Mouse (Mus musculus) cerebellum, adult 8-10 months (tissue): ENCODE measurements around the gene Cdc45.
A peak's percentile ranks its signal among the peaks of the same experiment; 100 is the strongest.
"Not testable (repeated sequence)": the region's sequence is repeated elsewhere in the genome, so short reads cannot be mapped to it uniquely, and the experiment has no call there.

Experiments
- DNase-seq: peaks from one replicate; pipeline ENCODE4 v3.0.0; 2022

Gene Cdc45

GRCm38 (mm10) chr16:18811468-18812384 is at the start of gene Cdc45, which contains the start of gene Ufd1:
Cdc45 (minus strand) TSS chr16:18811987.
Ufd1 (plus strand) TSS chr16:18811779.
- DNase-seq, result peak; percentile 80

DNA sequence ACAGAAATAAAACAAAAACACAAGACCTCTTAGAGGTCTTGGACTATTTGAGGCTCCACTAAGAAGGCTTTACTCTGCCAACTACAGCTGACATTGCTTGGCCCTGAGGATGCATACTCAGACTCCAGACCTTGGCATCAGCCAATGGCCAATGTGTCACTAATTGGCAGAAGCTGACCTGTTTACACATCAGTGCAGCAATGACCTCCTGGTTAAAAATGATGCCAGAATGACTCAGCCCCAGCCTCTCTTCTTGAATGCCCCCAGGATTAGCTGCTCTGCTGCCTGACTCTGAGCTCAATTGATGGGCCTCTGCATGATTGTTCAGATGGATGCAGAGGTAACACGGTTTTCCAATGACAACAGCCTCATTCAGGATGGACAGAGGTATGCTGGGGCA is 48.4 kb upstream of the Cdc45 start:
- DNase-seq, result no peak

DNA sequence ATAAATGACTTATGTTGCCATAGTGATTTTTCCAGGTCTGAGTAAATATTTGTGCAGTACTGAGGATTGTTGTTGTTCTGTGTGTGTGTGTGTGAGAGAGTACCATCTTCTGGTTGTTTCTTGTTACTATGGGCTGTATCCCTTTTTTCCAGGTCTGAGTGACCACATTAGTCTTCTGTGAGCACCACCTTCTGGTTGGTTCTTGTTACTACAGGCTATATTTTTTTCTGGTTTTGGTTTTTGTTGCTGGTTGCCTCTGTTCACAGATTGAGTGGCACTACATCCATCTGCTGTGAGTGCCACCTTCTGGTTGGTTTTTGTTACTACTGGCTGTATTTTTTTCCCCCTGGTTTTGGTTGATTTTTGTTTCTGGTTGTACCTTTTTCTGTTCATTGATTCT is 46.8 kb upstream of the Cdc45 start:
- DNase-seq, result peak; percentile 78

DNA sequence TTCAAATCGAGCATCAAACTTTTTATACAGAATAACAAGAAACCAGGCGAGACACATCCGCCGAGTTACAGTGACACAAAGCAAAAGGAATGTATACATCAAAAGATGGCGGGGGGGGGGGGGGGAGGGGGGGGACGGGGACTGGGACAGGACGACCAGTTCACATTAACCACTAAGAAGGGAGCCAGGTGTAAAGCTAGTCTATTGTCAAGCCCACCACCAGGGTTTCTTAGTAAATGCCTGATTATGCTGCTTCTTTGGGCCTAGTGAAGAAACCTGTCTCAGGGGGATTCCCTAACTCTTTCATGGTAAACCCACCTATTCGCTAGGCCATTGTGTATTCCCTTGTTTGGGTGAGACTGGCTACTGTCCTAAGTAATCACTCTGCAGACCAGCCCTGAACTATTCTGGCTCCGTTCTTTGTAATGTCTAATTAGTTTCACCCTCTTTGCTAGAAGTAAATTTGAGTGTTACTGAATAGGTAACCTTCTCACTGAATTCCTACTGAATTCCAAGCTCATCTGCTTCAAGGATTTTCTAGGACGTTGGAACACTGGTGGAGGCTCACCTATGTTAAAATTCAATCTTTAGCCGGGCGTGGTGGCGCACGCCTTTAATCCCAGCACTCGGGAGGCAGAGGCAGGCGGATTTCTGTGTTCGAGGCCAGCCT is 37.9 kb upstream of the Cdc45 start:
- not testable (repeated sequence) for DNase-seq

DNA sequence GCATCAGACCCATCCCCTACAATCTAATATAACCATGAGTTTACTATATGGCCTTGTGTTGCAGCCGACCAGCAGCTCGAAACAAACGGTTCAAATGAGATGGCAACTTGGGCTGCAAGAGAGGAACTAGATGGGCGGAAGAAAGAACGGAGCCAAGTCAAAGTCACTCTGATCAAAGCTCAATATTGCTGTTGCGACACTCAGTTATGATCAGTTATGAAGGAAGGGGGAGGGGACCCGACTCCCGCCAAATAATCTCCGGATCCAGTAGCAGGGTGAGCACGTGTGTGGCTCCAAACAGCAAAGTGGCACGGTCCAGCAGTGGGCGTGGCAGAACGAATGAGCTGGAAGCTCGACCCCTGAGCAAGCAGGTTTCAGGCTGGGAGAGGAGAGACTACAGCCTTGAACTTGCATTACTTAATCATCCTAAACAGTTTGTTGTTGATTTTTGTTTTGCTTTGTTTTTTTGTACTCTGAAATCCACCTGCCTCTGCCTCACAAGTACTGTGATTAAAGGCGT is 34.6 kb upstream of the Cdc45 start:
- DNase-seq, result no peak

DNA sequence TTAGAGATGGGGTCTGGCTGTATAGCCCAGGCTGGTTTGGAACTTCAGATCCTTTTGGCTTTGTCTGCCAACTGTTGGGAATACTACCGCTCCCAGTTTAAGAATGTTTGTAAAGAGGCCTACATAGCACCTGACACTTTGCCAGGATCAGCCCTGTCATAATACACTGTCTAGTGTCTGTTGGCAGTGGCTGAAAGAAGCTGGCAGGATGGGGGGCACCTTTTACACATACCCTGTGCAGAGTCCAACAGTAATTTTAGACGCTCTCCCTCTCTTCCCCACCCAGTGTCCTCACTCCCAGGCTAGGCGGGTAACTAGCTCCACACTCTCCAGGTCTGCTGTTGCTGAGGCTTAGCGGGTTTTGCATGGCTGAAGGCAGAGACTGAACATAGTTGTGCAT is 26.6 kb upstream of the Cdc45 start:
- DNase-seq, result no peak

DNA sequence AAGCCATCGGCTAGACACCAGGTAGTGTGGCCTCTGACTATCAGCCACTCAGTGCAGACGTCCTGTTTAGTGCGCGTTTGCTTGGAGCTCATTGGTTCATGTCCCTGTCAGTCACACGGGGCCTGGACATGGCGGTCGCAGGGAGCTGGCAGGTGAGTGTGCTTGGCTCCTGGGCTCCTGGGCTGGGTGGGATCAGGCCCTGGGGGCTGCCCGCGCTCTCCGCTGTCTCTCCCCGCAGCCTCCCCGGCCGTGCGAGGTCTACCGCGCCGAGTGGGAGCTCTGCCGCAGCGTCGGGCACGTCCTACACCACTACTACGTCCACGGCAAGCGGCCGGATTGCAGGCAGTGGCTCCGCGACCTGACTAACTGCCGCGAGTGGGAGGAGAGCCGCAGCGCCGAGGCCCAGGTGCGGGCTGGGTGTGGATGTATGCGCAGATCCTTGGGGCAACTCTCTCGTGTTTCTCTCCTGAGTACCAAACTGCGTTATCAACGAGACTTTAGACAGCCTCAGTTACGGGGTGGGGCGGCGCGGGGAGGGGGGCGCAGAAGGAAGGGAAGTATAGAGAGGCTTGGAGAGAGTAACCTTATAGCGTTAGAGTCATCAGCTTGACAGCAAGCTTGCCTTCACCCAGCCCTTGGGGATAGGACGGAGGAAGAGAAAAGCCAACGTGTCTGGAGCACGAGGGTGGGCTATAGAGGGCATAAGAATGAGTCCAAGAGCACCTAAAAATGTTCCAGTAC is 24.9 kb upstream of the Cdc45 start, which contains the start of the genes 2510002D24Rik and Gm28539:
Gene 2510002D24Rik, plus strand, starts transcription at position 111 of the 741 bp plus-strand sequence.
Gene Gm28539, plus strand, starts transcription at position 117 of the 741 bp plus-strand sequence.
- DNase-seq, result peak; percentile 97

DNA sequence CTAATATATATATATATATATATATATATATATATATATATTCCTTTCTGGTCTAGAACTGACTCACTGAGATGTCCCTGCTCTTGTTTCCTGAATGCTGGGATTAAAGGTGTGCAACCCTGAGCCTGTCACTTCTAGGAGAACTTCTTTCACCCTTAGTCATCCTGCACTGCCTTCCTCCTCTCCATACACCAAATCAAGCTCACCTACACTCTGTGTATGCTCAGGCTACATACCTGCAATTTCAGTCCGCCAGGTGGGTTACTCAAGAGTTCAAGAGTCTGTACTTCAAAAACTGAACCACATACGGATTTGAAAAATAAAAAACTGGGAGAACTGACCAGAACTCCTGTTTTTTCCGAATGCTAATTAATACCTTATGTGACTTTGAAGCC is 24.3 kb upstream of the Cdc45 start:
- no peak for DNase-seq

DNA sequence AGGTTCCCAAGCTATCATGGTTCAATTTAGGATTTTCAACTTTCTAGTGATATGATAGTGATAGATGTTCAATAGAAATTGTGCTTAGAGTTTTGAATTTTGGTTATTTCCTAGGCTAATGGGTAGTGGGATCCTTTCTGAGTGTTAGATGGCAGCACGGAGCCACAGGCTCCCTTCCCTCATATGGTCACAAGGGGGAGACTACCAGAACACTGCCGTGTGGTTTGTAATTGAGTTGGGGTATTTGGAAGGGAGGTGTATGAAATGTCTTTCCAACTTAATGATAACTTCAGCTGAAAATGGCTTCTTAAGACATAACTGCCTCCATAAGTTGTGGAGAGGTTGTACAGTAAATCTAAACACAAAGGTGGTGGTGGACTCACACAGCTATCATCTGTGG is 21.7 kb upstream of the Cdc45 start:
- no peak for DNase-seq

DNA sequence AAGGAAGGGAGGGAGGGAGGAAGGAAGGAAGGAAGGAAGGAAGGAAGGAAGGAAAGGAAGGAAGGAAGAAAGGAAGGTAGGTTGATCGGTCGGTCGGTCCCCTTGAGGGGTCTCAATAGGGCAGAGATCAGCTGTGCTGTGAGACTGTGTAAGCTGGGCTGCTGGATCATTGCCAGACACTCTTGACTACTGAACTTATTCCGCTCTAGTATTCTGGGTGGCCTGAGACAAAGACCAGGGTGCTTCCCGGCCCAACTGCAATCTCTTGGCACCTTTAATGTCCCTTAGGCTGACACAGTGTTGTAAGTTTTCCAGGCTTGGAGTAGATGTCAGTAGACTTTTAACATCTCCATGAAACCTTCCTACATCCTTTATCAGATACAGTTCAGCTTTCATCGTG is 17.3 kb upstream of the Cdc45 start:
- DNase-seq, result no peak

DNA sequence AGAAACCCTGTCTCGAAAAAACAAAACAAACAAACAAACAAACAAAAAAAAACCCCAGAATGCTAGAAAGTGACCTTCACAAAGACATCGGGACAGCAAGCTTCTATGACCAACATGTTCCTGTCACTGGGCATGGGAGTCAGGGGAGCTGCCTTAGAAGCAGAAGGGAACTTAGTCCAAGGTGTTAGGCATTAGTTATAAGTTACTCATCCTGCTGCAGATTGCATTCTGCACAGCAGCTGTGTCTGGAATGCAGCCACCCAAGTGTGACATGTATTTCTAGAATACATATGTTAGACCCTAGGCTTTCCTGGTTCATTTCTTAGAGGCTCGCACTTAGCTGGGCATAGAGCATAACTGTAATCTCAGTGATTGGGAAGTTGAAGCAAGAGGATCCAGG is 16.8 kb upstream of the Cdc45 start:
- DNase-seq, result no peak

DNA sequence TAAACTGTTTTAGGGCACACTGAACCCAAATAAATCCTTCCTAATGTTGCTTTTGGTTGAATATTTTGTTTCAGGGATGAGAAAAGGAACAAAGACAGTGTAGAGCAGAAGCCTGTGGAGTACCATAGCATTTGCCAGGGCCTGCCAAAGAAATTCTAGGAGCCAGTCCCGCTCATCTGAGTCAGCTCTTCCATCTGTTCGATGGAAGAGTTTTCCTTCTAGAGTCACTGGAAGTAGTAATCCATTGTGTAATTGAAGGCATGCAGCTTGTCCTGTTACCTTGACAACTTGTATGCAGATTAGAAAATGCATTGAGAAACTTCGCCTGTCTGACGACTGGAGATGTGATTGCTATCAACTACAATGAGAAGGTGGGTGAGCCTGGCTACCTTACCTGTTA is 11.1 kb upstream of the Cdc45 start:
- no peak for DNase-seq

DNA sequence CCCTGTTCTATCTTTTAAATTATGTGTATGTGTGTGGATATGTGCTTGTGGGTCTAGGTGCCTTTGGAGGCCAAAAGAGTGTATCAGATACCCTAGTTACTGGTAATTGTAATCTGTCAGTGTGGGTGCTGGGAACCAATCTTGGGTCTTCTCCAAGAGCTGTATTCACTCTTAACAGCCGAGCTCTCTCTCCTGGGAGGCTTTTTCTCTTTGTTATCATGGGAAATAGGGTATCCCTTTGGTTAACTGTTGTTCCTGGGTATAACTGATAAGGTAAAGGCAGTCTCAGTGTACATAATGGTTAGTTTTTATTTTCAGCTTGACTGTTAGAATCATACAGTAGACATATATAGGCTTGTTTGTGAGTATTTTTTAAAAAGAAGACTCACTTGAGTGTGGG is 10.6 kb upstream of the Cdc45 start:
- no peak for DNase-seq

DNA sequence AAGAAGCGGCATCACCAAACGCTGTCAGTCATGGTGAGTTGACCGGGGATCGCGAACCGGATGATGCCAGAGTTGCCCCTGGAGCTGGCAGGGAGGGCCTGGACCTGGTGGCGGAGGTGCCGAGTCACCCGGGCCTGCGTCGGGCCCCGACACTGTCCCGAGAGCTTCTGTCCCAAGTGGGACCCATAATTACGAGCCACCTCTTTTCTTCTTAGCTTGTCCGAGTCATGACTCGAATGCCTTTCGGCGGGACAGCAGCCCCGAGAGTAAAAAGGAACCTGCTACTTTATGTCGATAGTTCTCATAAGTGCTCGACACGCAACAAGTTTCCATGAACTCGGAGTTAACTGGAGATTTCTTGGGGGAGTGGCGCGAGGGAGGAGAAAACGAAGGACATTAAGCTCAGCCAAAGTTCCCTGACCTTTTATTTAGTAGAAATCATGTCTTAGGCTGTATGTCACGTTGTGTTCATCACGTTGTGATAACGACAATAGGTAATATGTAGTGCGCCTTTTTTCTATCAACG is 661 bp upstream of the Cdc45 start:
- no peak for DNase-seq

DNA sequence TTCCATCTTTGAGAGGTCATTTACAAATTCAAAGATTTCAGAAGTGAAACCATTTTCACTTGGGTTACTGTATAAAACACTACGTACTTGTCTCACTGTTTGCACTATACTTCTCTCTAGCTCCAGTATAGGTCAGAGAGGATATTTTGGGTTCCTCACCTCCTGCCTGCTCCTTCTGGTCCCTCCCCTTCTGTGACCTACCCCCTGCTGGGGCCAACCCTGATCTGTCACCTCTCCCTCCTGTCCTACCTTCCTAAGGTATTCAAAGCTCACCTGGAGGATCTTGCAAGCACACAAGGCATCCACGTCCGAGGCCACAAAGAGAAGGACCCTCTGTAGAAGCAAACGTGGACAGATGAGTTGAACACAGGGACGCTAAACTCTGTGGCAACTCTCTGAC is 755 bp downstream of the Cdc45 start:
- DNase-seq, result no peak

DNA sequence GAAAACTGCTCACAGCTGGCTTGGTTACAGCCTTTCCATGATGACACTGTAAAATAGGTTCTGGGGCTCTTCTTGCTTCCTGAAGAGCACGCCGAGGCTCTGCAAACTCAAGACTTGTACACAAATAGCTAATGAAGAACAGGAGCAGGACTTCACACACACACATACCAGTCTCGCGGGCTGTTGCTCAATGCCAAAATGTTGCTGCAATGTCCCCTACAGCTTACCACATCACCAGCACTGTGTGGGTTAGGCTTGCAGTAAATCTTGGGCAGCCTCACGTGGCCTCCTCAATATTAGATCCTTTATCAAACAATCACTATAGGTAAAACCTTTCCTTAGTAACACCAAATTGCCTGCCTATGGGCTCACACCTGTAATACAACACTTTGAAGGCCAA is 2.8 kb downstream of the Cdc45 start:
- no peak for DNase-seq

DNA sequence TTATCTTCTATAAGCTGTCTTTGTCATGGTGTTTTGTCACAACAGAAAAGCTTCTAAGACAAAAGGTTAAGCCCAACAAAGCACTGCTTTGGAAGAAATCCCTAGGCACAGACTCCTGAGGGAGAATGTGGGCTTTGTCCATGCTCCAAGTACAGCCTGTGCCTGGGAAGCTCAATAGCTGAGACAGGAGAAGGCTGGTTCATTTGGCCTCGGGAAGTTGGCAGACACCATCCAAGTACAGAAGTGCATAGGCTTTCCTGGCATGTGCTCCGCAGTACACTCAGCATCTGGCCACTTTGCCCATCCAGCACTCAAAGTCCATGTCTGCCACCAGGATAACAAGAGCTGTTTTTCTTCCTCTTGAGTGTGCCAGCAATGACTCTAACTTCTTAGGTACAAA is 6.0 kb downstream of the Cdc45 start:
- DNase-seq, result no peak

DNA sequence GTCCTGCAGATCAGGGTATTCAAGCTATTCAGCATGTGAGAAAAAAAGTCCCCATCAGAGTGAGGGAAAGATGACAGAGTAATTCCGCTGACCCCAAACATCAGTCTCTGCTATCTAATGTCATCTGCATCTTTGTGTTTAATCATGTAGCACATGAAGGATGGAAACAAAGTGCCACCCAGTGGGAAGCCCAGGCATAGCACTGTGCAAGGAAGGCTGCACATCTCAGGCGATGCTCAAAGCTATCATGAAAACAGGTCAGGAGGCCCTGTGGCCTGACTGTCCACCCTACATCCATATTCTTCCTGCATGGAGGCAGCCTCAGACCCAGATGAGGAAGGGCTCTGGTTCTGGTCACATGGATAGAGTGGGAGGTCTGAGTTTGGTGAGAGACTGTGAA is 12.9 kb downstream of the Cdc45 start:
- no peak for DNase-seq

DNA sequence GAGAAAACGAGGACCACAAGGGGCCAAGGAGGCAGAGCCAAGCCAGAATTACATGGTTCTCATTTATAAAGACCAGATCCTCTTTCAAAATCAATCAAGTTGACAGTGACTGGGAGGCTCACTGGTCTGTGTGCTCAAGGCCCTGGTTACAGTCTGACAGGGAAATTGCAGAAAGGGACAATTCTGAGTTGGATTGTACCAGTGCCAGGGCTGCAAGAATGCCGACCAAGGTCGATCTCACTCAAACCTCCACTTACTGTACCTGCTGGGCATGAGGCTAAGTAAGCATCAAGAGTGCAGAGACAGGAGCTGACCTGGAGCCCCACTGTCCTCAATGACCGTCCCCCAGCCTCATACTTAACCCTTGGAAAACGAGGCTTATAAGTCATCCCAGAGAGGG is 13.6 kb downstream of the Cdc45 start:
- DNase-seq, result no peak

GRCm38 (mm10) chr16:18796645-18797044 is 15.1 kb downstream of the Cdc45 start:
- no peak for DNase-seq

- no peak for DNase-seq
Observed at GRCm38 (mm10) chr16:18795223-18795899, 16.4 kb downstream of the Cdc45 start.
